In the genomic region with DNA sequence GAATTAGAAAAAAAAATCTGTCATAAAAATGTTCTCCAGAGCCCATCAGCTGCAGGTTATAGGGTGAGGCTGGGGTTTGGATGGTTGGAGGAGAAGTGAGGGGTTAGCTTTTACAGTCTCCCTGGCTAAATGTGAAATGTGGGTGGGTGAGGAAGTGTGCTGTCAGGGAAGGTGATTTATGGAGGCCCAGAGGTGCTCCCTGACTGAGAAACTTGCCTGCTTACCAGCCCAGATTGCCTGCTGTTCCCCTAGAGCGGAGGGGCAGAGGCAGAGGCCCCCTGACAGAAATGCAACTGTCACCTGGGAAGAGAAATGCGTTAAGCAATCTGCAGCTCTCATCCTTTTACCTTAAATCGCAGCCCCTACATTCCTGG, we compare ENCODE assay signal across 19 mouse cellular contexts.
A peak's percentile ranks its signal among the peaks of the same experiment; 100 is the strongest.
DNase-seq lines count a peak whose midpoint lies in the region; ATAC-seq and TF ChIP-seq lines count a peak whose summit lies in the region.
"Had no signal": no experiment of that assay in that cellular context is flagged by ENCODE, and none has a peak within 500 bp of the region (broad histone marks: within the 10 kb centered on the region; RNA-seq: fewer than 3 reads in every experiment).

No protein-coding gene starts in this region.

- H3K36me3 ChIP-seq in kidney, postnatal 0 days (ENCODE audit: insufficient read depth, low read length), result no peaks in the 10 kb centered on the region
- no peaks in the 10 kb centered on the region for H3K36me3 ChIP-seq in limb, embryonic 15.5 days
- no peaks in the 10 kb centered on the region for H3K36me3 ChIP-seq in forebrain, embryonic 12.5 days (replicated peaks)
- H3K36me3 ChIP-seq: embryonic facial prominence, embryonic 12.5 days had no signal

- no peak for ATAC-seq in kidney, postnatal 0 days (replicated peaks; ENCODE audit: low FRiP score, low read depth)
- ATAC-seq in limb, embryonic 15.5 days (ENCODE audit: insufficient number of reproducible peaks, low FRiP score, low TSS enrichment, low read depth), result no peak
- no peak for ATAC-seq in forebrain, embryonic 12.5 days (ENCODE audit: low FRiP score)
- ATAC-seq: forebrain, postnatal 0 days; hindbrain, postnatal 0 days had no signal

- no peak overlapping the region for H3K9ac ChIP-seq in kidney, postnatal 0 days (ENCODE audit: low read depth, low read length)
- no peak overlapping the region for H3K9ac ChIP-seq in limb, embryonic 15.5 days
- no peak overlapping the region for H3K9ac ChIP-seq in forebrain, embryonic 12.5 days
- H3K9ac ChIP-seq: embryonic facial prominence, embryonic 12.5 days; forebrain, postnatal 0 days; lung, embryonic 14.5 days had no signal

- no peaks in the 10 kb centered on the region for H3K27me3 ChIP-seq in kidney, postnatal 0 days (ENCODE audit: insufficient read depth, low read length)
- H3K27me3 ChIP-seq in limb, embryonic 15.5 days, result no peaks in the 10 kb centered on the region; the same call in 1 of the 2 replicates
- no peaks in the 10 kb centered on the region for H3K27me3 ChIP-seq in forebrain, embryonic 12.5 days
- H3K27me3 ChIP-seq: embryonic facial prominence, embryonic 12.5 days had no signal

- H3K27ac ChIP-seq in kidney, postnatal 0 days, result no peak overlapping the region
- H3K27ac ChIP-seq in limb, embryonic 15.5 days, result 0 out of 2 replicates have a peak overlapping the region, but pooled peaks have one; percentile 4
- no peak overlapping the region for H3K27ac ChIP-seq in forebrain, embryonic 12.5 days
- H3K27ac ChIP-seq: embryonic facial prominence, embryonic 12.5 days; hindbrain, postnatal 0 days had no signal

- H3K9me3 ChIP-seq in kidney, postnatal 0 days (replicated peaks; ENCODE audit: low read length), result no peaks in the 10 kb centered on the region
- H3K9me3 ChIP-seq in limb, embryonic 15.5 days, result 0 out of 2 replicates have a peak, but pooled peaks cover 4% of the 10 kb centered on the region
- no peaks in the 10 kb centered on the region for H3K9me3 ChIP-seq in forebrain, embryonic 12.5 days

- 17% methylated on average over 3 of the region's 3 CpGs for WGBS in kidney, postnatal 0 days
- WGBS in limb, embryonic 15.5 days, result 30% methylated on average over 3 of the region's 3 CpGs
- 91% methylated on average over 3 of the region's 3 CpGs for WGBS in forebrain, embryonic 12.5 days

- H3K4me2 ChIP-seq in kidney, postnatal 0 days (ENCODE audit: low read length), result no peak overlapping the region
- H3K4me2 ChIP-seq in limb, embryonic 15.5 days, result no peak overlapping the region
- H3K4me2 ChIP-seq in forebrain, embryonic 12.5 days, result no peak overlapping the region
- H3K4me2 ChIP-seq: embryonic facial prominence, embryonic 12.5 days; liver, embryonic 11.5 days; lung, embryonic 14.5 days had no signal

- DNase-seq in embryo, embryonic 9.5 days (ENCODE audit: extremely low spot score), result peak; percentile 28
- no peak for DNase-seq in embryo, embryonic 10.5 days (ENCODE audit: low spot score)
- peak; percentile 72 for DNase-seq in kidney, postnatal 0 days (ENCODE audit: low spot score)
- no peak for DNase-seq in kidney, adult 11 months
- DNase-seq in A20 (ENCODE audit: low read depth, low spot score), result peak; percentile 35
- DNase-seq in cerebellum, adult 9-10 months, result no peak
- DNase-seq: adrenal gland, adult 2 months; cerebellum, postnatal 25 days; forebrain, postnatal 0 days; lung, embryonic 14.5 days; lung, postnatal 4 days; midbrain, embryonic 14.5 days; right cerebral cortex, adult 18-20 months; thymus, postnatal 36 days had no signal

- TF ChIP-seq CTCF in kidney, postnatal 0 days (IDR thresholded peaks at IDR 0.05; ENCODE audit: low read depth), result no peak

- no peak overlapping the region for H3K4me3 ChIP-seq in kidney, postnatal 0 days (replicated peaks; ENCODE audit: low read depth, low read length)
- no peak overlapping the region for H3K4me3 ChIP-seq in limb, embryonic 15.5 days
- no peak overlapping the region for H3K4me3 ChIP-seq in forebrain, embryonic 12.5 days (replicated peaks)
- H3K4me3 ChIP-seq: embryonic facial prominence, embryonic 12.5 days had no signal

- H3K4me1 ChIP-seq in kidney, postnatal 0 days (replicated peaks; ENCODE audit: insufficient read depth, low read length), result peaks cover 11% of the 10 kb centered on the region; the same call in 1 of the 2 replicates
- peaks cover 28% of the 10 kb centered on the region; the same call in 1 of the 2 replicates for H3K4me1 ChIP-seq in limb, embryonic 15.5 days
- H3K4me1 ChIP-seq in forebrain, embryonic 12.5 days, result peaks cover 2% of the 10 kb centered on the region; the same call in 1 of the 2 replicates

Comparison
In these comparisons a context has a peak if more than half of its experiments do, and no peak if none do; other contexts are left out.
1. DNase-seq: peak in embryo, embryonic 9.5 days (single experiment), kidney, postnatal 0 days (single experiment) and A20 (single experiment); none in embryo, embryonic 10.5 days (single experiment), kidney, adult 11 months (single experiment) and cerebellum, adult 9-10 months (single experiment).